Mouse (Mus musculus) MEL (cell line): ENCODE measurements around the gene Pcdh9.

Experiments used
- CHD2 ChIP-seq: IDR thresholded peaks from 2 replicates; pipeline ENCODE4 v1.6.1; 2011; ENCODE audit warnings: low read length, improper control_type of control experiment
- CTCF ChIP-seq, 3 experiments: IDR thresholded peaks in 2 of 3; conservative IDR thresholded peaks in 1 of 3; 2 replicates each; pipeline ENCODE4 v1.5.1; 2011 to 2012; ENCODE audit warnings: low read length in 3 of 3, low read depth in 2 of 3, mild to moderate bottlenecking in 2 of 3, improper control_type of control experiment in 1 of 3, inconsistent platforms in 1 of 3, mixed read lengths in 1 of 3, moderate library complexity in 1 of 3; ENCODE audit not compliant: control insufficient read depth in 1 of 3, insufficient read depth in 1 of 3, poor library complexity in 1 of 3, severe bottlenecking in 1 of 3
- EP300 ChIP-seq, 2 experiments: IDR thresholded peaks; 2 replicates each; pipeline ENCODE4 v1.6.1; 2011; ENCODE audit warnings: improper control_type of control experiment in 2 of 2, low read length in 2 of 2, low read depth in 1 of 2, mild to moderate bottlenecking in 1 of 2
- MAX ChIP-seq: IDR thresholded peaks from 2 replicates; pipeline ENCODE4 v1.6.1; 2011; ENCODE audit warnings: low read length, improper control_type of control experiment
- MEF2A ChIP-seq: IDR thresholded peaks from 2 replicates; pipeline ENCODE4 v1.6.1; 2014; ENCODE audit warnings: low read depth, mild to moderate bottlenecking, inconsistent platforms, low read length, improper control_type of control experiment; ENCODE audit not compliant: poor library complexity, insufficient replicate concordance, severe bottlenecking; ENCODE audit errors: extremely low read depth
- MXI1 ChIP-seq: IDR thresholded peaks from 2 replicates; pipeline ENCODE4 v1.6.1; 2011; ENCODE audit warnings: mild to moderate bottlenecking, low read depth, low read length, improper control_type of control experiment
- TBP ChIP-seq: IDR thresholded peaks from 2 replicates; pipeline ENCODE4 v1.8.0; 2011; ENCODE audit warnings: low read depth, low read length, improper control_type of control experiment
- USF1 ChIP-seq: IDR thresholded peaks from 2 replicates; pipeline ENCODE4 v1.6.1; 2014; ENCODE audit warnings: low read depth, mild to moderate bottlenecking, inconsistent platforms, low read length, improper control_type of control experiment, moderate library complexity
- ZC3H11A ChIP-seq: IDR thresholded peaks from 2 replicates; pipeline ENCODE4 v1.6.1; 2012; ENCODE audit warnings: low read depth, mild to moderate bottlenecking, inconsistent platforms, low read length, improper control_type of control experiment

DNA sequence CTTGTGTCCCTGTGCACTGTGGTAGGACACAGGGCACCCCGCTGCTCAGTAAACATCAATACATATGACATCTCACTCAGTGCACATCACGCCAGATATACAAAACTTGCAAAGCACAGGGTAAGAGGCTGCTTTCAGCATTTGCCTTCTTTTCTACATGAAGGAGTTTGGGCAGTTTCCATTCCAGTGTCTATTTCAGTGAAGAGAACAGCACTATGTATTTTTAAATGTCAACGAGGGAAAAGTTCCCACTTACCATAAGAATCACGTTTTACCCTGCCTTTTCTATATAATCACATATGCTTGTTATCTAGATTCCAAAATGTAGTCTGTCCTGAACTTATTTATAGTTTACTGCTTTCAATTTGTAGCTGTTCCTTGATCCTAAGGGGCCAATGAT lies 355.6 kb downstream of the Pcdh9 start:
- no peak for TF ChIP-seq USF1
- TF ChIP-seq MXI1 = no peak
- TF ChIP-seq CTCF (IDR thresholded peaks at IDR 0.05 in 2 of 3, conservative IDR thresholded peaks at IDR 0.05 in 1 of 3; ENCODE audit: control insufficient read depth in 1 of 3, insufficient read depth in 1 of 3, low read depth in 2 of 3, low read length in 3 of 3, poor library complexity in 1 of 3, severe bottlenecking in 1 of 3) = no peak
- no peak for TF ChIP-seq ZC3H11A
- TF ChIP-seq MEF2A = no peak
- no peak for TF ChIP-seq TBP
- no peak for TF ChIP-seq EP300 (IDR thresholded peaks at IDR 0.05; ENCODE audit: low read depth in 1 of 2, low read length in 2 of 2)
- no peak for TF ChIP-seq CHD2
- no peak for TF ChIP-seq MAX
